Mouse (Mus musculus) testis, adult 2 months (tissue): ENCODE data around the gene Prss23. TPM values are rescaled to one million over a fixed set of nuclear protein-coding genes. Genes with fewer than 3 reads are reported as not detected.
A peak's percentile ranks its signal among the peaks of the same experiment; 100 is the strongest.

Experiments used
- H3K27ac ChIP-seq: fragments of 200-500 bp; 2 replicates; pipeline ENCODE4 v1.5.1; 2012; ENCODE audit warnings: low read depth, low read length; ENCODE audit not compliant: control insufficient read depth, insufficient read depth
- H3K27me3 ChIP-seq: fragments of 200-500 bp; 2 replicates; pipeline ENCODE4 v1.6.1; 2012; ENCODE audit warnings: mild to moderate bottlenecking, low read length, moderate library complexity; ENCODE audit not compliant: control insufficient read depth, insufficient read depth
- H3K36me3 ChIP-seq: fragments of 200-500 bp; 2 replicates; pipeline ENCODE4 v1.6.1; 2012; ENCODE audit warnings: mild to moderate bottlenecking, low read length; ENCODE audit not compliant: control insufficient read depth, insufficient read depth
- H3K4me1 ChIP-seq: fragments of 200-500 bp; 2 replicates; pipeline ENCODE4 v1.6.1; 2012; ENCODE audit warnings: low read length; ENCODE audit not compliant: control insufficient read depth, insufficient read depth
- H3K4me3 ChIP-seq: fragments of 200-500 bp; 2 replicates; pipeline ENCODE4 v1.5.1; 2012; ENCODE audit warnings: low read depth, mild to moderate bottlenecking, low read length, moderate library complexity, mixed read lengths; ENCODE audit not compliant: control insufficient read depth
- CTCF ChIP-seq: fragments of 200-500 bp; IDR thresholded peaks from 2 replicates; pipeline ENCODE4 v1.5.1; 2012; ENCODE audit warnings: low read depth, mild to moderate bottlenecking, inconsistent platforms, low read length, moderate library complexity; ENCODE audit not compliant: control insufficient read depth, insufficient read depth, insufficient replicate concordance
- POLR2A ChIP-seq: fragments of 200-500 bp; IDR thresholded peaks from 2 replicates; pipeline ENCODE4 v1.6.1; 2012; ENCODE audit warnings: low read depth, mild to moderate bottlenecking, inconsistent platforms, low read length, moderate library complexity; ENCODE audit not compliant: control insufficient read depth
- polyA plus RNA-seq: library from polyadenylated mRNA; depleted of rRNA; stranded (reverse); fragments of >200 nt; gene quantifications from 2 replicates; pipeline ENCODE4 v1.2.3, GENCODE M21; 2012

Gene Prss23
- polyA plus RNA-seq, 1 experiment = 5.4 TPM

- no peaks in the 10 kb centered on the region for H3K36me3 ChIP-seq
- no peak overlapping the region for H3K4me3 ChIP-seq
- peaks cover 2% of the 10 kb centered on the region; the same call in 1 of the 2 replicates for H3K4me1 ChIP-seq
- no peak overlapping the region for H3K27ac ChIP-seq
- H3K27me3 ChIP-seq = peaks cover 2% of the 10 kb centered on the region; the same call in 1 of the 2 replicates
- TF ChIP-seq POLR2A = no peak
- TF ChIP-seq CTCF = no peak
Observed at GRCm38 (mm10) chr7:89508672-89509071, 18.3 kb downstream of the Prss23 start.

DNA sequence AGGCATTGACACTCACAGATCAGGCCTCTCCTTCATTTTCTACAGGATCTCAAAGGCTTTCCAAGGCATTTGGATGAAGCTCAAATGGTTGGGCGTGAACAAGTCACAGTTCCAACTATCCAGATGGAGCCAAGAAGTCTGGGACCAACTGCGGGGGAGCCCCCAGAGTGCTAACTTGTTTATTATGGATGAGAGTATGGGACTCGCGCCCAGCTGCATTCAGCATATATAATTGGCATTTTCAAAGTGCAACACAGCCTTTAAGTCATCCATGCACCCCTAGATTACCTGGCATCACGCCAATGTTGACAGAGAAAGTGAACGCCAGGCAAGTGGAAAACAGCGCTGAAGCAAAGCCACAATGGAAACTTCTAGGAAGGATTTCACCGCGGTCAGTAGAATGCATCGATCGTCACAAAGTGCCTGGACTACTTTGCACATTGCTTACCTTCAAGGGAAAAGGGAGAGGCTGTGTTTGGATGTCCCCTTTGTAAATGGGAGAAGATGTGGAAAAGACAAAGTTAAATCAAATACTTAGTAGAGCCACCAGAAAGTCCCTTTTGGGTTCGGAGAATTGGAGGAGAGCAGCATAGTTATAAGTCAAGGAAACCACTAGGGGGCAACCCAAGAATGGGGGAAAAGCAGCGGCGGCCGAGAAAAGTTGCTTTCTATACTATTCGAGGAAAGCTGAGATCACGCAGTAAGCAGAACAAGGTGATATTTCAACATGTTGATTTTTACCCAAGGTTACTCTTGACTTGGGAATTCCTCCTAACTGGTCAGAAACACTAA, 27.3 kb downstream of the Prss23 start:
- Histone ChIP-seq H3K4me3 (no peak overlapping the region), H3K27me3 (no peaks in the 10 kb centered on the region), H3K27ac (no peak overlapping the region), H3K4me1 (peaks cover 4% of the 10 kb centered on the region; the same call in 1 of the 2 replicates), H3K36me3 (no peaks in the 10 kb centered on the region)
- TF ChIP-seq CTCF = no peak
- TF ChIP-seq POLR2A = no peak

DNA sequence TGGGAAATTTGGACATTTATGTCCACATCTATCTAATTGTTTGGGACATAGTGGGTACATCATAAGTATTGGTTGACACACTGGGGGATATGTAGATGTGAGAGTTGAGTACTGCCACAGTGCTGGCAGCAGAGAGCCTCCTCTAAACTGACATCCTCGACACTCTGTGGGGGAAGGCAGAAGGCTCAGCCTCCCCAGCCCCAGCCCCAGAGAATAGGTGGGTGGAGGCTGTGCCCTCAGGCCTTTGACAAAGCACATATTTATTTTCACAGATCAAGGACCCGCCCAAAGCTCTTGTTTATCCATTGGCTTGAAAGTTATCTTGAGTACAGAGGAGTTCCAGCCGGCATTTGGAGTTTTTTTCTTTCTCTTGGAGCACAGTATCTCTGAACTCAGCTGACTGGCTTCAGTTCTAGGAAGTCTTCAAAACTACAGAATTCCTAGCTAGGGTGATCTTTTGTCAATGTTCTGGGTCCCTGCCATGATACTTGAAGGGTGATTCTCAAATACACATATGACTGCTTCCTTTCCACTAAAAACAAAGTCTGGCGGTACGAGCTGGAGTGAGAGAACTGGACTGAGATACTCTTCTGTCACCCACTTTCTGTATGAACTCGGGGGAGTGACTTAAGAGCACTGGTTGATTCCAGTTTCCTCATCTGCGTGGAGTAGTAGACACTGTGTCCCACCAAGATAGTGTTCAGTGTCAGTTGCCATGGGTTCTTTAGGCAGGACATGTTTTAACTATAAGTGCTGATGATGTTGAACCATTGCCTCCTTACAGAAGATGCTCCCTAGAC, 43.0 kb downstream of the Prss23 start:
- no peaks in the 10 kb centered on the region for H3K27me3 ChIP-seq
- H3K27ac ChIP-seq = no peak overlapping the region
- no peaks in the 10 kb centered on the region for H3K4me1 ChIP-seq
- no peak for TF ChIP-seq POLR2A
- no peak for TF ChIP-seq CTCF
- H3K36me3 ChIP-seq = no peaks in the 10 kb centered on the region
- H3K4me3 ChIP-seq = no peak overlapping the region

GRCm38 (mm10) chr7:89481723-89482122, 45.3 kb downstream of the Prss23 start:
- Histone ChIP-seq H3K27ac (no peak overlapping the region), H3K36me3 (no peaks in the 10 kb centered on the region), H3K27me3 (no peaks in the 10 kb centered on the region), H3K4me1 (no peaks in the 10 kb centered on the region), H3K4me3 (no peak overlapping the region)
- TF ChIP-seq CTCF = no peak
- TF ChIP-seq POLR2A = no peak

- H3K36me3 ChIP-seq = no peaks in the 10 kb centered on the region
- TF ChIP-seq POLR2A (no peak), CTCF (no peak)
- no peak overlapping the region for H3K4me3 ChIP-seq
- H3K27ac ChIP-seq = no peak overlapping the region
- H3K4me1 ChIP-seq = no peaks in the 10 kb centered on the region
- H3K27me3 ChIP-seq = no peaks in the 10 kb centered on the region
Observed at GRCm38 (mm10) chr7:89478490-89478889, 48.5 kb downstream of the Prss23 start.

- Histone ChIP-seq H3K27ac (no peak overlapping the region), H3K4me1 (no peaks in the 10 kb centered on the region), H3K4me3 (no peak overlapping the region), H3K27me3 (no peaks in the 10 kb centered on the region), H3K36me3 (no peaks in the 10 kb centered on the region)
- TF ChIP-seq CTCF (peak; percentile 29; the same call in 1 of the 2 replicates), POLR2A (no peak)
Observed at GRCm38 (mm10) chr7:89477294-89477999, 49.5 kb downstream of the Prss23 start.

DNA sequence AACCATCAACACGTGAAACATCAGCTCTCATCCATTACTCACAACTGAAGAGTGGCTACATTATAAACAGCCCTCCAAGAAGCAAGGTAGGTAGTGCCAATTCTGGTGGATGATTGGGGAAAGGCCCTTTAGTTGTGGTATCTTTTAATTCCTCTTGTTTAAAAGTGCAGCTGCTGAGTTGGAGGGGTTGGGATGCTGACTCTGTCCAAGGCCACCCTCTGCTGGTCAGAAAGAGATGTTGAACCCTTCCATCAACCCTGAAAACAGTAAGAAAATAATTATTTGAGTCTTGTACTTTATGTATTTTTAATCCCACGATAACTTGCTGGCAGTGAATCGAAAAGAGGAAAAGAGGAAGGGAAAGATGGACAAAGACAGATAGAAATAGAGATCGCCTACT, 53.5 kb downstream of the Prss23 start:
- no peaks in the 10 kb centered on the region for H3K36me3 ChIP-seq

More for the DNA sequence above, 53.5 kb downstream of the Prss23 start:
- H3K4me1 ChIP-seq = no peaks in the 10 kb centered on the region
- TF ChIP-seq POLR2A (no peak), CTCF (no peak)
- H3K4me3 ChIP-seq = no peak overlapping the region
- H3K27ac ChIP-seq = no peak overlapping the region
- H3K27me3 ChIP-seq = no peaks in the 10 kb centered on the region
